Mouse (Mus musculus) intestine, embryonic 16.5 days (tissue): ENCODE results near the gene Kdm5a. TPM values are rescaled to one million over a fixed set of nuclear protein-coding genes. Genes with fewer than 3 reads are reported as not detected.
A peak's percentile ranks its signal among the peaks of the same experiment; 100 is the strongest.

Source experiments
- ATAC-seq: fragments of 200-750 bp; cut with Nextera tagmentation; 2 replicates; pipeline ENCODE4 v1.8.0; 2017; ENCODE audit warnings: moderate TSS enrichment, moderate library complexity
- H3K27ac ChIP-seq: fragments of 300-500 bp; sonication (generic); 2 replicates; pipeline ENCODE4 v1.5.1; 2014; ENCODE audit warnings: mild to moderate bottlenecking, low read length
- H3K27me3 ChIP-seq: fragments of 300-500 bp; sonication (generic); replicated peaks from 2 replicates; pipeline ENCODE4 v1.6.1; 2014; ENCODE audit warnings: low read length, control low read depth, mixed read lengths; ENCODE audit not compliant: control insufficient read depth, insufficient read depth
- H3K36me3 ChIP-seq: fragments of 300-500 bp; sonication (generic); 2 replicates; pipeline ENCODE4 v1.6.1; 2014; ENCODE audit warnings: low read length, control low read depth; ENCODE audit not compliant: control insufficient read depth, insufficient read depth
- H3K4me1 ChIP-seq: fragments of 300-500 bp; sonication (generic); 2 replicates; pipeline ENCODE4 v1.6.1; 2014; ENCODE audit warnings: low read length, control low read depth, mixed read lengths; ENCODE audit not compliant: control insufficient read depth, insufficient read depth
- H3K4me2 ChIP-seq: fragments of 300-500 bp; sonication (generic); 2 replicates; pipeline ENCODE4 v1.6.1; 2014; ENCODE audit warnings: low read depth, low read length, control low read depth
- H3K4me3 ChIP-seq: fragments of 300-500 bp; sonication (generic); 2 replicates; pipeline ENCODE4 v1.5.1; 2014; ENCODE audit warnings: mild to moderate bottlenecking, low read length
- H3K9ac ChIP-seq: fragments of 300-500 bp; sonication (generic); 2 replicates; pipeline ENCODE4 v1.6.1; 2014; ENCODE audit warnings: low read depth, low read length
- H3K9me3 ChIP-seq: fragments of 300-500 bp; sonication (generic); 2 replicates; pipeline ENCODE4 v1.6.1; 2016; ENCODE audit warnings: low read length, control low read depth; ENCODE audit not compliant: control insufficient read depth
- WGBS: fragments of 180-500 bp; shearing (Covaris S2); extraction: QIAGEN DNeasy Blood & Tissue Kit; methylation state at CpG from one replicate; pipeline ENCODE4 v1.1.7; 2014; 5-methylcytosine and 5-hydroxymethylcytosine counted together
- polyA plus RNA-seq: library from polyadenylated mRNA; unstranded; fragments of >200 nt; fragmentation: Nextera tagmentation; extraction: Ambion mirVana; gene quantifications from 2 replicates; pipeline ENCODE4 v1.2.1, GENCODE M21; 2015

The Kdm5a gene
- polyA plus RNA-seq, 1 experiment from 2014 or later = 31.1 TPM

GRCm38 (mm10) chr6:120475288-120475687 lies 111.4 kb downstream of the Kdm5a start:
- ATAC-seq = peak; percentile 70
- Histone ChIP-seq H3K9ac (no peak overlapping the region), H3K4me1 (no peaks in the 10 kb centered on the region; the same call in 1 of the 2 replicates), H3K27me3 (no peaks in the 10 kb centered on the region), H3K36me3 (no peaks in the 10 kb centered on the region), H3K27ac (no peak overlapping the region), H3K4me2 (no peak overlapping the region), H3K9me3 (no peaks in the 10 kb centered on the region), H3K4me3 (no peak overlapping the region)
- 61% methylated on average over 8 of the region's 8 CpGs for WGBS

DNA sequence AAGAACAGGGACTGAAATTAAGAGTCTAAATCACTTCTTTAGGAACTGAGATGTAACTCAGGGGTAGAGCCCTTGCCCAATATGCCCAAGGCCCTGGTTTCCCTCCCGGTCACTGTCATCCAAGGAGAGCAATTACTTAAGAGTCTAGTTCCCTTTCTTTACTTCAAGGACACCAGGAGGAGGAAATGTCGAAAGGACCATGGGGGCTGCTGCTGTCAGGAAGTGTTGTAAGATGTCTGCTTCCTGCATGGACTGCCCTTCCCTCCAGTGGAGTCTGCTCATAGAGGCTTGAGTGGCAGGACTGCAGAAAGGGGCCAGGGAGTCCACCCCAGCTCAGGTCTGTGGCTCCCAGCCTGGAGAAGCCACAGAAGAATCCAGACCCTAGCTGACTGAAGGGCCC lies 115.4 kb downstream of the Kdm5a start:
- Histone ChIP-seq H3K27me3 (no peaks in the 10 kb centered on the region), H3K4me1 (no peaks in the 10 kb centered on the region; the same call in 1 of the 2 replicates), H3K9ac (no peak overlapping the region), H3K27ac (no peak overlapping the region), H3K4me2 (no peak overlapping the region), H3K4me3 (no peak overlapping the region), H3K36me3 (no peaks in the 10 kb centered on the region), H3K9me3 (no peaks in the 10 kb centered on the region)
- 69% methylated on average over 2 of the region's 2 CpGs for WGBS
- no peak for ATAC-seq

- ATAC-seq = no peak
- H3K4me3 ChIP-seq = no peak overlapping the region
- no peaks in the 10 kb centered on the region for H3K4me1 ChIP-seq
- 89% methylated on average over 5 of the region's 5 CpGs for WGBS
- H3K36me3 ChIP-seq = no peaks in the 10 kb centered on the region
- H3K4me2 ChIP-seq = no peak overlapping the region
- no peak overlapping the region for H3K9ac ChIP-seq
- no peak overlapping the region for H3K27ac ChIP-seq
- H3K27me3 ChIP-seq = no peaks in the 10 kb centered on the region
- H3K9me3 ChIP-seq = no peaks in the 10 kb centered on the region
These were observed 116.4 kb downstream of the Kdm5a start for GRCm38 (mm10) chr6:120480361-120480760.

GRCm38 (mm10) chr6:120481538-120481937 lies 117.6 kb downstream of the Kdm5a start:
- H3K27ac ChIP-seq = no peak overlapping the region
- no peak overlapping the region for H3K4me2 ChIP-seq
- ATAC-seq = no peak
- WGBS = 92% methylated on average over 6 of the region's 6 CpGs
- H3K9me3 ChIP-seq = no peaks in the 10 kb centered on the region
- H3K36me3 ChIP-seq = no peaks in the 10 kb centered on the region
- no peak overlapping the region for H3K9ac ChIP-seq
- no peaks in the 10 kb centered on the region for H3K4me1 ChIP-seq
- no peak overlapping the region for H3K4me3 ChIP-seq
- no peaks in the 10 kb centered on the region for H3K27me3 ChIP-seq

DNA sequence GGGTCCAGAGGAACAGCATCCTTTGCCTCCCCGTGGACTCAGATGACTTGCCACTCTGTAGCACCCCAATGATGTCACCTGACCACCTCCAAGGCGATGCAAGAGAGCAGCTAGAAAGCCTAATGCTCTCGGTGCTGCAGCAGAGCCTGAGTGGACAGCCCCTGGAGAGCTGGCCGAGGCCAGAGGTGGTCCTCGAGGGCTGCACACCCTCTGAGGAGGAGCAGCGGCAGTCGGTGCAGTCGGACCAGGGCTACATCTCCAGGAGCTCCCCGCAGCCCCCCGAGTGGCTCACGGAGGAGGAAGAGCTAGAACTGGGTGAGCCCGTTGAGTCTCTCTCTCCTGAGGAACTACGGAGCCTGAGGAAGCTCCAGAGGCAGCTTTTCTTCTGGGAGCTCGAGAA lies 118.1 kb downstream of the Kdm5a start:
- no peaks in the 10 kb centered on the region for H3K9me3 ChIP-seq
- H3K9ac ChIP-seq = no peak overlapping the region
- H3K4me2 ChIP-seq = no peak overlapping the region
- no peaks in the 10 kb centered on the region for H3K27me3 ChIP-seq
- H3K27ac ChIP-seq = no peak overlapping the region
- WGBS = 90% methylated on average over 14 of the region's 14 CpGs
- H3K4me3 ChIP-seq = no peak overlapping the region
- no peaks in the 10 kb centered on the region for H3K36me3 ChIP-seq
- no peak for ATAC-seq
- H3K4me1 ChIP-seq = no peaks in the 10 kb centered on the region

DNA sequence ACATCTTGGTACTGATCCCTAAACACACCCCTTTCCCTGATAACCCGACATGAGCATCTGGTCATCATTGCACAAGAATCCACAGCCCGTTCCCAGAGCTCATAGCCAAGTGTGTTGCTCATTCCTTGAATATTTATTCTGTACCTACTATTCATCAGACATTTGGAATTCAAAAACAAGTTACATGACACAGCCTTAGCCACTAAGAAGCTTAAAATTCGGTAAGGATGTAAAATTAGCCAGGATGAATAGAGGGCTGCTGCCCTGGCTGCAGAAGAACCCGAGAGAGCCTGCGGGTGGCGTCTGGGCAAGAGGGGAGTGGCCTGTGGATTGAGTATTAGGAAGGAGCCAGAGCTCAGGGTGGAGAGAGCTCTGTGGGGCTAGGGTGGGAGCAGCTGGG lies 118.8 kb downstream of the Kdm5a start:
- Histone ChIP-seq H3K36me3 (no peaks in the 10 kb centered on the region), H3K9ac (no peak overlapping the region), H3K9me3 (no peaks in the 10 kb centered on the region), H3K4me2 (no peak overlapping the region), H3K27ac (no peak overlapping the region), H3K4me1 (no peaks in the 10 kb centered on the region), H3K27me3 (no peaks in the 10 kb centered on the region), H3K4me3 (no peak overlapping the region)
- 37% methylated on average over 6 of the region's 6 CpGs for WGBS
- no peak for ATAC-seq

DNA sequence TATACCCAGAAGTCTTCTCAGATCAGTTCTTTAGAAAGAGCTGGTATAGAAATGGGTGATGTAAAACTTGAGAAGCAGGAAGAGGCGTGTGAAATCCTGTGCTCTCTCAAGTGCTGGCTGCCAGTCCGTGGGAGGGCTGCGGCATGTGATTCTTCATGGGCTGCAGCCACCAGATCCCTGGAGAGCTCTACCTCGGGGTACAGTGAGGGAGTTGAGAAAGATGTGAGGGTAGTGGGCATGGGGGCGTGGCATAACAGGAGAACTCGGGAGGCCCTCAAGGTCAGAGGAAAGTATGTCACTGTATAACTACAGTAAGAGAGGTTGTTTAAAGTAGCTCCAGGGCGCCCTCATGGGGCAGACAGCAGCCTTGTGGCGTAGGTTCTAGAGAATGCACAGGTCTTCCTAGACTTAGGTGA lies 119.3 kb downstream of the Kdm5a start:
- H3K4me2 ChIP-seq = no peak overlapping the region
- WGBS = 31% methylated on average over 8 of the region's 8 CpGs

DNA sequence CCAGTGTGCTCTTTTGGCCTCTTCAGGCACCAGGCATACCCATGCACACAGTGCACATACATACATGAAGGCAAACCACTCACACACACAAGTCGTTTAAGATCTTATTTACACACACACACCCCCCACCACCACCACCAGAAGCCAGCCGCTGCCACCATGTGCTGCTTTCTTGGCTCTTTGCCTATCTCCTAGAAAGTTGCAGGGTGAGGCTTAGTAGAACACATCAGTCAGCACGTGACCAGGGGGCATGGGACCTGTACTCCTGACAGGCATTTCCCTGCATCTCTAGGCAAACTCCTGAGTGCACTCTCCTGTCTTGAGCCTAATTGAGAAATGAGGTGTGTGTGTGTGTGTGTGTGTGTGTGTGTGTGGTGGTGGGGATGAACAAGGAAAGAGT lies 121.1 kb downstream of the Kdm5a start:
- H3K27me3 ChIP-seq = no peaks in the 10 kb centered on the region
- no peak overlapping the region for H3K9ac ChIP-seq
- no peaks in the 10 kb centered on the region for H3K9me3 ChIP-seq
- H3K4me2 ChIP-seq = no peak overlapping the region
- WGBS = 71% methylated on average over 3 of the region's 3 CpGs
- H3K27ac ChIP-seq = no peak overlapping the region
- H3K4me1 ChIP-seq = no peaks in the 10 kb centered on the region
- no peaks in the 10 kb centered on the region for H3K36me3 ChIP-seq
- H3K4me3 ChIP-seq = no peak overlapping the region
- ATAC-seq = peak; percentile 37

More for the DNA sequence above, 119.3 kb downstream of the Kdm5a start:
- peak; percentile 46; the same call in 1 of the 2 replicates for ATAC-seq
- Histone ChIP-seq H3K9me3 (no peaks in the 10 kb centered on the region), H3K27me3 (no peaks in the 10 kb centered on the region), H3K4me3 (no peak overlapping the region), H3K4me1 (no peaks in the 10 kb centered on the region), H3K27ac (no peak overlapping the region), H3K36me3 (no peaks in the 10 kb centered on the region), H3K9ac (no peak overlapping the region)

DNA sequence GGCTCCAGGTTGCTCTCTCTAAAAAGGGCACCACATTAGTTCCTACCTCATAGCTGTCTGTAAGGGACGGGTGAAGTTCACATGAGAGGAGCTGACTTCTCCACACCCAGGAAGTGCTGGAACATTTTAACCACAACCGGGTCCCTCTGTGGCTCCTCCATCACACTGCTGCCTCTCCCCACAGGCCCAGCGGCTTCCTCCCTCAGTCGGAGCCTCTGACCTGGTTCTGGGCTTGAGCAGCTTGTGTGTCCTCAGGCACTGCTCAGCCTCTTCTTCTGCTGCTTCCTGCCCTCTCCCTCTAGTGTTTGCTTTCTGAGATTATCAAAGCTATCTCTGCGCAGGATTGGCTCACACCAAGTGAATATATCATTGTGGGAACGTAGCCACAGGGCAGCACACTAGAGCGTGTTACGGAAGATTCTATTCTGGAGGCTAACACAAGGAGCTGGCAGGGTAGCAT lies 122.2 kb downstream of the Kdm5a start:
- Histone ChIP-seq H3K27ac (no peak overlapping the region), H3K36me3 (no peaks in the 10 kb centered on the region), H3K4me2 (no peak overlapping the region), H3K4me1 (no peaks in the 10 kb centered on the region), H3K9me3 (no peaks in the 10 kb centered on the region), H3K27me3 (0 out of 2 replicates have a peak, but pooled peaks cover 3% of the 10 kb centered on the region), H3K4me3 (no peak overlapping the region), H3K9ac (no peak overlapping the region)
- 53% methylated on average over 8 of the region's 8 CpGs for WGBS
- no peak for ATAC-seq

GRCm38 (mm10) chr6:120488647-120489046 lies 124.7 kb downstream of the Kdm5a start:
- WGBS = 54% methylated on average over 3 of the region's 3 CpGs
- Histone ChIP-seq H3K36me3 (no peaks in the 10 kb centered on the region), H3K4me3 (no peak overlapping the region), H3K9ac (no peak overlapping the region), H3K4me1 (peaks cover 14% of the 10 kb centered on the region), H3K9me3 (no peaks in the 10 kb centered on the region), H3K4me2 (no peak overlapping the region), H3K27me3 (peaks cover 25% of the 10 kb centered on the region), H3K27ac (no peak overlapping the region)
- ATAC-seq = no peak
